Mouse (Mus musculus): Measurements from ENCODE around the gene Ube2u. TPM values are rescaled to one million over a fixed set of nuclear protein-coding genes. Genes with fewer than 3 reads are reported as not detected.

Ube2u gene
- total RNA-seq, 1 experiment: not detected

GRCm38 (mm10) chr4:100522534-100522933 is 43.9 kb downstream of the Ube2u start:
- Histone ChIP-seq H3K4me1 (ENCODE audit: control insufficient read depth in 2 of 2, insufficient read depth in 2 of 2, low read length in 2 of 2, poor library complexity in 1 of 2) (no peaks in the 10 kb centered on the region), H3K36me3 (ENCODE audit: control insufficient read depth, insufficient read depth, low read length, poor library complexity, severe bottlenecking) (no peaks in the 10 kb centered on the region), H3K9ac (ENCODE audit: insufficient read depth, low read depth, low read length, poor library complexity, severe bottlenecking) (no peak overlapping the region), H3K4me3 (ENCODE audit: insufficient read depth in 1 of 2, low read depth in 1 of 2, low read length in 2 of 2, poor library complexity in 1 of 2, severe bottlenecking in 1 of 2) (no peak overlapping the region), H3K9me3 (ENCODE audit: control insufficient read depth, insufficient read depth, low read depth, low read length) (no peaks in the 10 kb centered on the region), H3K27ac (ENCODE audit: insufficient read depth, low read depth, low read length, poor library complexity, severe bottlenecking) (no peak overlapping the region)
- in situ Hi-C loops (cut with MboI; ENCODE audit: low sequenced_read_pairs in 2 of 2, unreplicated experiment in 2 of 2): no loop called here
- no peak for DNase-seq (ENCODE audit: low read depth, low spot score)
- TF ChIP-seq MAFK (IDR thresholded peaks at IDR 0.05; ENCODE audit: insufficient read depth, low read depth, low read length) (no peak), ZC3H11A (IDR thresholded peaks at IDR 0.05; ENCODE audit: borderline replicate concordance, low read depth, low read length) (no peak), HCFC1 (IDR thresholded peaks at IDR 0.05; ENCODE audit: borderline replicate concordance, insufficient read depth, low read length) (no peak), CHD2 (IDR thresholded peaks at IDR 0.05; ENCODE audit: low read depth, low read length) (no peak), ZNF384 (IDR thresholded peaks at IDR 0.05; ENCODE audit: low read depth, low read length) (no peak)

- TF ChIP-seq HCFC1 (IDR thresholded peaks at IDR 0.05; ENCODE audit: borderline replicate concordance, insufficient read depth, low read length) (no peak), CHD2 (IDR thresholded peaks at IDR 0.05; ENCODE audit: low read depth, low read length) (no peak), MAFK (IDR thresholded peaks at IDR 0.05; ENCODE audit: insufficient read depth, low read depth, low read length) (no peak), ZNF384 (IDR thresholded peaks at IDR 0.05; ENCODE audit: low read depth, low read length) (no peak)
Observed at GRCm38 (mm10) chr4:100524741-100525140, 46.1 kb downstream of the Ube2u start.

DNA sequence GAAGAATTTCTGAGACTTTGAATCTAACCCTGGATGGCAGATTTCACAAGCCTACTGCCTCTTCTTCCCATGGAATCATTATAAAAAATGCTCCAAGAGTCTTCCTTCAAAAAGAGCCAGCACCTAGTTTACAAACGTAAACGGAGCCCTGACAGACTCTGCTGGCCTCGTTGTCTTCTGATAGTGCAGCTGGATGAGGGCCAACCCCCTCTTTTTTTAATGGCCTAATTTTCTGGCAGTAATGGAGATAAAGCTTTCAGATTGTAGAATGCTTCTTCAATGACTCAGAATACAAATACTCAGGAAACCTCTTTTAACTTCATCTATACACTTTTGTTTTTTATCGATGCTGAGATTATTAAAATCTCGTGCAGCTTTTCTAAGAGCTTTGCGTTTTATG is 47.6 kb downstream of the Ube2u start:
- no peaks in the 10 kb centered on the region for H3K9me3 ChIP-seq (ENCODE audit: control insufficient read depth, insufficient read depth, low read depth, low read length)
- H3K27ac ChIP-seq (ENCODE audit: insufficient read depth, low read depth, low read length, poor library complexity, severe bottlenecking): no peak overlapping the region
- H3K4me1 ChIP-seq (ENCODE audit: control insufficient read depth in 2 of 2, insufficient read depth in 2 of 2, low read length in 2 of 2, poor library complexity in 1 of 2): peaks cover 2 to 8% of the 10 kb centered on the region in 2 experiments; a peak in 1 of 4 replicates
- in situ Hi-C loops (cut with MboI; ENCODE audit: low sequenced_read_pairs in 2 of 2, unreplicated experiment in 2 of 2): loop anchor here in 1 of 2 experiments (25.0 kb wide), 1 partner anchor 489 kb away; no protein-coding TSS in a partner anchor
- H3K4me3 ChIP-seq (ENCODE audit: insufficient read depth in 1 of 2, low read depth in 1 of 2, low read length in 2 of 2, poor library complexity in 1 of 2, severe bottlenecking in 1 of 2): no peak overlapping the region
- no peak for DNase-seq (ENCODE audit: low read depth, low spot score)
- H3K9ac ChIP-seq (ENCODE audit: insufficient read depth, low read depth, low read length, poor library complexity, severe bottlenecking): no peak overlapping the region
- TF ChIP-seq ZC3H11A (IDR thresholded peaks at IDR 0.05; ENCODE audit: borderline replicate concordance, low read depth, low read length) (no peak), CHD2 (IDR thresholded peaks at IDR 0.05; ENCODE audit: low read depth, low read length) (no peak), ZNF384 (IDR thresholded peaks at IDR 0.05; ENCODE audit: low read depth, low read length) (no peak), HCFC1 (IDR thresholded peaks at IDR 0.05; ENCODE audit: borderline replicate concordance, insufficient read depth, low read length) (no peak), MAFK (IDR thresholded peaks at IDR 0.05; ENCODE audit: insufficient read depth, low read depth, low read length) (no peak)
- no peaks in the 10 kb centered on the region for H3K36me3 ChIP-seq (ENCODE audit: control insufficient read depth, insufficient read depth, low read length, poor library complexity, severe bottlenecking)

More at GRCm38 (mm10) chr4:100524741-100525140, 46.1 kb downstream of the Ube2u start:
- no peak overlapping the region for H3K4me3 ChIP-seq (ENCODE audit: insufficient read depth in 1 of 2, low read depth in 1 of 2, low read length in 2 of 2, poor library complexity in 1 of 2, severe bottlenecking in 1 of 2)
- H3K4me1 ChIP-seq (ENCODE audit: control insufficient read depth in 2 of 2, insufficient read depth in 2 of 2, low read length in 2 of 2, poor library complexity in 1 of 2): peaks cover 2 to 8% of the 10 kb centered on the region in 2 experiments; a peak in 1 of 4 replicates
- no peak overlapping the region for H3K9ac ChIP-seq (ENCODE audit: insufficient read depth, low read depth, low read length, poor library complexity, severe bottlenecking)
- in situ Hi-C loops (cut with MboI; ENCODE audit: low sequenced_read_pairs in 2 of 2, unreplicated experiment in 2 of 2): loop anchor here in 1 of 2 experiments (25.0 kb wide), 1 partner anchor 487 kb away; no protein-coding TSS in a partner anchor
- no peak overlapping the region for H3K27ac ChIP-seq (ENCODE audit: insufficient read depth, low read depth, low read length, poor library complexity, severe bottlenecking)
- H3K36me3 ChIP-seq (ENCODE audit: control insufficient read depth, insufficient read depth, low read length, poor library complexity, severe bottlenecking): no peaks in the 10 kb centered on the region
- H3K9me3 ChIP-seq (ENCODE audit: control insufficient read depth, insufficient read depth, low read depth, low read length): no peaks in the 10 kb centered on the region
- DNase-seq (ENCODE audit: low read depth, low spot score): no peak

GRCm38 (mm10) chr4:100527086-100527485 is 48.4 kb downstream of the Ube2u start:
- H3K9me3 ChIP-seq (ENCODE audit: control insufficient read depth, insufficient read depth, low read depth, low read length): no peaks in the 10 kb centered on the region
- TF ChIP-seq ZC3H11A (IDR thresholded peaks at IDR 0.05; ENCODE audit: borderline replicate concordance, low read depth, low read length): no peak
- TF ChIP-seq HCFC1 (IDR thresholded peaks at IDR 0.05; ENCODE audit: borderline replicate concordance, insufficient read depth, low read length): no peak
- no peak for TF ChIP-seq MAFK (IDR thresholded peaks at IDR 0.05; ENCODE audit: insufficient read depth, low read depth, low read length)
- no peak for TF ChIP-seq ZNF384 (IDR thresholded peaks at IDR 0.05; ENCODE audit: low read depth, low read length)
- peaks cover 2 to 8% of the 10 kb centered on the region in 2 experiments; a peak in 1 of 4 replicates for H3K4me1 ChIP-seq (ENCODE audit: control insufficient read depth in 2 of 2, insufficient read depth in 2 of 2, low read length in 2 of 2, poor library complexity in 1 of 2)
- H3K36me3 ChIP-seq (ENCODE audit: control insufficient read depth, insufficient read depth, low read length, poor library complexity, severe bottlenecking): no peaks in the 10 kb centered on the region
- H3K9ac ChIP-seq (ENCODE audit: insufficient read depth, low read depth, low read length, poor library complexity, severe bottlenecking): no peak overlapping the region
- no peak for DNase-seq (ENCODE audit: low read depth, low spot score)
- in situ Hi-C loops (cut with MboI; ENCODE audit: low sequenced_read_pairs in 2 of 2, unreplicated experiment in 2 of 2): loop anchor here in 1 of 2 experiments (25.0 kb wide), 1 partner anchor 490 kb away; no protein-coding TSS in a partner anchor
- H3K27ac ChIP-seq (ENCODE audit: insufficient read depth, low read depth, low read length, poor library complexity, severe bottlenecking): no peak overlapping the region
- H3K4me3 ChIP-seq (ENCODE audit: insufficient read depth in 1 of 2, low read depth in 1 of 2, low read length in 2 of 2, poor library complexity in 1 of 2, severe bottlenecking in 1 of 2): no peak overlapping the region
